Mouse (Mus musculus) liver, embryonic 15.5 days (tissue): ENCODE results near the gene Inafm2. TPM values are rescaled to one million over a fixed set of nuclear protein-coding genes. Genes with fewer than 3 reads are reported as not detected.

Experiments
- ATAC-seq: fragments of 200-750 bp; cut with Nextera tagmentation; 2 replicates; pipeline ENCODE4 v1.8.0; 2017; ENCODE audit warnings: moderate number of reproducible peaks, mild to moderate bottlenecking, moderate library complexity; ENCODE audit not compliant: insufficient read depth
- H3K27ac ChIP-seq: fragments of 300-500 bp; sonication (generic); replicated peaks from 2 replicates; pipeline ENCODE4 v1.5.1; 2015; ENCODE audit warnings: mild to moderate bottlenecking, inconsistent platforms
- H3K27me3 ChIP-seq: fragments of 300-500 bp; sonication (generic); 2 replicates; pipeline ENCODE4 v1.6.1; 2015; ENCODE audit warnings: mild to moderate bottlenecking, inconsistent platforms
- H3K36me3 ChIP-seq: fragments of 300-500 bp; sonication (generic); replicated peaks from 2 replicates; pipeline ENCODE4 v1.6.1; 2015; ENCODE audit warnings: moderate library complexity, mild to moderate bottlenecking, inconsistent platforms
- H3K4me1 ChIP-seq: fragments of 300-500 bp; sonication (generic); replicated peaks from 2 replicates; pipeline ENCODE4 v1.6.1; 2015; ENCODE audit warnings: inconsistent platforms
- H3K4me2 ChIP-seq: fragments of 300-500 bp; sonication (generic); 2 replicates; pipeline ENCODE4 v1.6.1; 2015; ENCODE audit warnings: moderate library complexity, mild to moderate bottlenecking, inconsistent platforms
- H3K4me3 ChIP-seq: fragments of 300-500 bp; sonication (generic); replicated peaks from 2 replicates; pipeline ENCODE4 v1.5.1; 2015; ENCODE audit warnings: mild to moderate bottlenecking, inconsistent platforms
- H3K9ac ChIP-seq: fragments of 300-500 bp; sonication (generic); 2 replicates; pipeline ENCODE4 v1.6.1; 2015; ENCODE audit warnings: moderate library complexity, mild to moderate bottlenecking, inconsistent platforms
- H3K9me3 ChIP-seq: fragments of 300-500 bp; sonication (generic); replicated peaks from 2 replicates; pipeline ENCODE4 v1.6.1; 2016; ENCODE audit warnings: inconsistent platforms
- WGBS: fragments of 180-500 bp; shearing (Covaris S2); methylation state at CpG from one replicate; pipeline ENCODE4 v1.1.7; 2015; ENCODE audit warnings: mixed read lengths; ENCODE audit not compliant: insufficient replicate concordance; 5-methylcytosine and 5-hydroxymethylcytosine counted together
- polyA plus RNA-seq: library from polyadenylated mRNA; unstranded; fragments of >200 nt; fragmentation: Nextera tagmentation; extraction: Ambion mirVana; gene quantifications from 2 replicates; pipeline ENCODE4 v1.2.1, GENCODE M21; 2015

The Inafm2 gene
- polyA plus RNA-seq, 1 experiment from 2014 or later, result 12.6 TPM

- H3K27me3 ChIP-seq, result peaks cover 32% of the 10 kb centered on the region
- H3K36me3 ChIP-seq, result peaks cover 21% of the 10 kb centered on the region
- H3K9ac ChIP-seq, result peak overlapping the region; percentile 92
- WGBS, result under 1% methylated on average over 113 of the region's 113 CpGs
- peak overlapping the region; percentile 94 for H3K4me3 ChIP-seq
- peak overlapping the region; percentile 68 for H3K27ac ChIP-seq
- peak; percentile 51 for ATAC-seq
- H3K4me2 ChIP-seq, result peak overlapping the region; percentile 100
- peaks cover 64% of the 10 kb centered on the region for H3K4me1 ChIP-seq
- no peaks in the 10 kb centered on the region for H3K9me3 ChIP-seq
Observed at GRCm38 (mm10) chr2:118745915-118746901, 650 bp downstream of the Inafm2 start.

- Histone ChIP-seq H3K9ac (peak overlapping the region; percentile 92; the same call in 1 of the 2 replicates), H3K27me3 (peaks cover 23% of the 10 kb centered on the region), H3K9me3 (no peaks in the 10 kb centered on the region), H3K4me2 (peak overlapping the region; percentile 100), H3K4me3 (peak overlapping the region; percentile 94), H3K36me3 (peaks cover 21% of the 10 kb centered on the region), H3K4me1 (peaks cover 76% of the 10 kb centered on the region), H3K27ac (peak overlapping the region; percentile 9; the same call in 1 of the 2 replicates)
- 33% methylated on average over 10 of the region's 10 CpGs for WGBS
- no peak for ATAC-seq
Observed at GRCm38 (mm10) chr2:118747301-118747960, 1.9 kb downstream of the Inafm2 start.

- Histone ChIP-seq H3K4me1 (peaks cover 81% of the 10 kb centered on the region), H3K36me3 (peaks cover 21% of the 10 kb centered on the region), H3K9ac (no peak overlapping the region), H3K27me3 (peaks cover 7% of the 10 kb centered on the region), H3K4me3 (no peak overlapping the region), H3K4me2 (no peak overlapping the region), H3K27ac (no peak overlapping the region), H3K9me3 (no peaks in the 10 kb centered on the region)
- no peak for ATAC-seq
- WGBS, result 69% methylated on average over 10 of the region's 10 CpGs
Observed at GRCm38 (mm10) chr2:118749341-118749884, 3.9 kb downstream of the Inafm2 start.

GRCm38 (mm10) chr2:118750476-118750875 is 4.9 kb downstream of the Inafm2 start:
- 60% methylated on average over 8 of the region's 8 CpGs for WGBS
- H3K4me3 ChIP-seq, result no peak overlapping the region
- H3K36me3 ChIP-seq, result peaks cover 21% of the 10 kb centered on the region
- H3K27ac ChIP-seq, result 0 out of 2 replicates have a peak overlapping the region, but pooled peaks have one; percentile 0
- no peaks in the 10 kb centered on the region for H3K9me3 ChIP-seq
- H3K9ac ChIP-seq, result no peak overlapping the region
- no peak overlapping the region for H3K4me2 ChIP-seq
- H3K27me3 ChIP-seq, result 0 out of 2 replicates have a peak, but pooled peaks cover 5% of the 10 kb centered on the region
- H3K4me1 ChIP-seq, result peaks cover 70% of the 10 kb centered on the region
- no peak for ATAC-seq

GRCm38 (mm10) chr2:118751896-118752791 is 6.6 kb downstream of the Inafm2 start:
- peak; percentile 51 for ATAC-seq
- Histone ChIP-seq H3K4me1 (peaks cover 58% of the 10 kb centered on the region), H3K4me3 (no peak overlapping the region), H3K36me3 (peaks cover 21% of the 10 kb centered on the region), H3K9ac (peak overlapping the region; percentile 19), H3K27ac (peak overlapping the region; percentile 83), H3K4me2 (peak overlapping the region; percentile 49), H3K9me3 (no peaks in the 10 kb centered on the region), H3K27me3 (peaks cover 5% of the 10 kb centered on the region; the same call in 1 of the 2 replicates)
- 50% methylated on average over 16 of the region's 16 CpGs for WGBS

GRCm38 (mm10) chr2:118752792-118753108 is 7.2 kb downstream of the Inafm2 start:
- Histone ChIP-seq H3K9ac (peak overlapping the region; percentile 19; the same call in 1 of the 2 replicates), H3K9me3 (no peaks in the 10 kb centered on the region), H3K36me3 (peaks cover 21% of the 10 kb centered on the region), H3K4me2 (peak overlapping the region; percentile 49), H3K4me1 (peaks cover 52% of the 10 kb centered on the region), H3K27ac (peak overlapping the region; percentile 83), H3K27me3 (peaks cover 5% of the 10 kb centered on the region; the same call in 1 of the 2 replicates), H3K4me3 (no peak overlapping the region)
- WGBS, result 26% methylated on average over 4 of the region's 4 CpGs
- ATAC-seq, result peak; percentile 78

GRCm38 (mm10) chr2:118754143-118754542 is 8.6 kb downstream of the Inafm2 start:
- no peak for ATAC-seq
- Histone ChIP-seq H3K4me2 (no peak overlapping the region), H3K9me3 (no peaks in the 10 kb centered on the region), H3K4me3 (no peak overlapping the region), H3K27me3 (peaks cover 15% of the 10 kb centered on the region), H3K9ac (no peak overlapping the region), H3K36me3 (peaks cover 7% of the 10 kb centered on the region), H3K27ac (no peak overlapping the region), H3K4me1 (peaks cover 42% of the 10 kb centered on the region)
- WGBS, result 75% methylated on average over 5 of the region's 5 CpGs

GRCm38 (mm10) chr2:118755407-118755806 is 9.8 kb downstream of the Inafm2 start:
- WGBS, result 62% methylated on average over 6 of the region's 6 CpGs
- H3K9ac ChIP-seq, result no peak overlapping the region
- no peaks in the 10 kb centered on the region for H3K9me3 ChIP-seq
- no peak overlapping the region for H3K4me3 ChIP-seq
- H3K27ac ChIP-seq, result no peak overlapping the region
- peaks cover 44% of the 10 kb centered on the region for H3K4me1 ChIP-seq
- ATAC-seq, result no peak
- no peak overlapping the region for H3K4me2 ChIP-seq
- H3K27me3 ChIP-seq, result peaks cover 24% of the 10 kb centered on the region
- no peaks in the 10 kb centered on the region for H3K36me3 ChIP-seq

- Histone ChIP-seq H3K4me2 (no peak overlapping the region), H3K27me3 (peaks cover 30% of the 10 kb centered on the region), H3K4me3 (no peak overlapping the region), H3K27ac (no peak overlapping the region), H3K36me3 (no peaks in the 10 kb centered on the region), H3K9ac (no peak overlapping the region), H3K9me3 (no peaks in the 10 kb centered on the region), H3K4me1 (peaks cover 42% of the 10 kb centered on the region)
- no peak for ATAC-seq
- WGBS, result 32% methylated on average over 4 of the region's 4 CpGs
Observed at GRCm38 (mm10) chr2:118756103-118756502, 10.5 kb downstream of the Inafm2 start.

- Histone ChIP-seq H3K27ac (no peak overlapping the region), H3K4me2 (peak overlapping the region; percentile 13; the same call in 1 of the 2 replicates), H3K9ac (no peak overlapping the region), H3K36me3 (no peaks in the 10 kb centered on the region), H3K4me3 (no peak overlapping the region), H3K4me1 (peaks cover 51% of the 10 kb centered on the region), H3K9me3 (no peaks in the 10 kb centered on the region), H3K27me3 (peaks cover 30% of the 10 kb centered on the region)
- peak; percentile 34; the same call in 1 of the 2 replicates for ATAC-seq
- WGBS, result 5% methylated on average over 8 of the region's 8 CpGs
Observed at GRCm38 (mm10) chr2:118759828-118760227, 14.3 kb downstream of the Inafm2 start.
